Mouse (Mus musculus) small intestine, adult 2 months (tissue): ENCODE measurements around the gene Camk2d.

Source experiments
- CTCF ChIP-seq: fragments of 200-500 bp; IDR thresholded peaks from 2 replicates; pipeline ENCODE4 v1.5.1; 2012; ENCODE audit warnings: low read depth, mild to moderate bottlenecking, control low read depth, inconsistent platforms, low read length, moderate library complexity, mixed read lengths; ENCODE audit not compliant: insufficient replicate concordance, insufficient read length; ENCODE audit errors: extremely low read depth
- POLR2A ChIP-seq: fragments of 200-500 bp; IDR thresholded peaks from 2 replicates; pipeline ENCODE4 v1.6.1; 2012; ENCODE audit warnings: low read depth, mild to moderate bottlenecking, control low read depth, inconsistent platforms, low read length, moderate library complexity

DNA sequence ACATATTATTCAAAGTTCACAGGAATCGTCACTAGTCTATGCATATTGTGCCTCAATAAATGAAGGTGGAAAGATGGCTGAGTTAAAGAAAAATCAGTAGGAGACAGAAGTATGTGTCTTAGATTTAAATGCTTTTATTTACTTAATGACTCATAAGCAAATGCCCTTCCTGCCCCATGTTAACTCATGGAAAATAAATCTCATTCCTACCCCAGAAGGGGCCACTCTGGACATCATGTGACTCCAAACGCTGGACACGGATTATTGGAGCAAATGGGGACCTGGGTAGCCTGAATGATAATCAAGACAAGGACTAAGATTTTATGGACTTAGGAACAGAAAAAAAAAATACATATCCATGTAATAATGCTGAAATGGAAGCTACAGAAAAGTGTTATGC lies 151.5 kb downstream of the Camk2d start:
- TF ChIP-seq CTCF (no peak), POLR2A (no peak)
